Mouse (Mus musculus): ENCODE results near the gene Ang. TPM values are rescaled to one million over a fixed set of nuclear protein-coding genes. Genes with fewer than 3 reads are reported as not detected.
A peak's percentile ranks its signal among the peaks of the same experiment; 100 is the strongest.
"Not testable (repeated sequence)": the region's sequence is repeated elsewhere in the genome, so short reads cannot be mapped to it uniquely, and the experiment has no call there.

Gene Ang
- total RNA-seq, 2 experiments from 2014 or later, result 2.1 TPM

- intact Hi-C loops (cut with DNase I), result loop anchor here (2.0 to 5.0 kb wide), 2 partner anchors 24 to 286 kb away; no protein-coding TSS in a partner anchor
- DNase-seq, result peak; percentile 80
Observed at GRCm38 (mm10) chr14:51088166-51088969, 2.6 kb upstream of the Ang start.

- peak; percentile 95 for DNase-seq
- intact Hi-C loops (cut with DNase I), result loop anchor here (2.0 to 5.0 kb wide), 2 partner anchors 24 to 287 kb away; no protein-coding TSS in a partner anchor
Observed at GRCm38 (mm10) chr14:51088970-51089673, 1.8 kb upstream of the Ang start.

- no peak for DNase-seq
Observed at GRCm38 (mm10) chr14:51089674-51090076, 1.3 kb upstream of the Ang start.

DNA sequence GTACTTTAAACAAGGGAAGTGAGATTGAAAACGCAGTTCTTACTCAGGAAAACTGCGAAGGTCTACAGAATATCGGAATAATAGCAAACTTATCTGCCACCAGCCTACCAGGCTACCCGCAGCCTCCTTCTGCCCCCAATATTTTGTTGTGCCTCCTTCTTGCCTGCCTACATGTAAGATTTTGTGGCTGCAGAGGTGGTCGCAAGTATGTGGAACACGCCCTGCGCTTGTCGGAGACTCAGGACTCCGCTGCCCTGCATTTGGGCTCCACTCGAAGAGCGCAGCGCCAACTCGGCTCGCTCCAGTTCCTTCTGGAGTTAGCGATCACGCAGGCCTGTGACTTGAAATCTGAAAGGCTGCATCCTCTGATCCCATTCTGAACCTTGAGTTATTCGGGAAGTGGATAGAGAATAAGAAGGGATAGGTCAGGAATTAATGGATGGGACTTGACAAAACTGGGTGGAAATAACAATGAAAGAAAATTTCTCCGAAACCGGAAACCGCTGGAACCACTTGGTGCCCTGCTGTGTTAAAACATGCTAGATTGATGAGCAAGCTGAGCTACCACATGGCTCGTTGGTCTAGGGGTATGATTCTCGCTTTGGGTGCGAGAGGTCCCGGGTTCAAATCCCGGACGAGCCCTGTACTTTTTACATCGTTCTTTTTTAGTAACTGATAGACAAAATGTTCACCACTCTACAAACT is 721 bp upstream of the Ang start:
- intact Hi-C loops (cut with DNase I), result no loop called here
- peak; percentile 73 for DNase-seq

More at GRCm38 (mm10) chr14:51089674-51090076, 1.3 kb upstream of the Ang start:
- intact Hi-C loops (cut with DNase I), result loop anchor here (2.0 to 5.0 kb wide), 2 partner anchors 25 to 287 kb away; no protein-coding TSS in a partner anchor

DNA sequence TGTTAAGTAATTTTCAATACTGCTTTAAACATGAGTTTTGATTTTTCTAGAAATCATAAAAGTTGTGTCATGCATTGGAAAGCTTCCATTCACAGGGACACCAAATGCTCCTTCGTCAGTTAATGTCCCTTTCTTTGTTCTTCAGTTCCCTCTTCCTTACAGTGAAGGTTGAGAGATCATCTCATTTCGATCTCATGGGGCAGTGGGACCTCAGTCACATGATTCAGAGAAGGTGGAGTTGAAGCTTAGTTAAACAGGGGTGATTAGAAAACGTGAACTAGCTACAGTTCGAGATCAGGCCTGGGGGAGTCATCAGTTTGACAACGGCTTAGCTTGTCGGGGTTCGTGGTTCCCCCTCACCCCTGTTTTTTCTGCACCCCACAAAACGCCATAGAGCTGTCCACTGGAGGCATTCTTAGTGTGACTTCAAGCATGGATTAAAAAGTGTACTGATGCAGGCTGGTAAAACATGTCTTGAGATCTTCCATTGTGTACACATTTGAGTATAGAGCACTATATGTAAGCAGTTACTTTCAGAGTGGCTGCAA is 1.2 kb downstream of the Ang start:
- no peak for DNase-seq
- intact Hi-C loops (cut with DNase I), result no loop called here

- no peak for DNase-seq
- intact Hi-C loops (cut with DNase I), result no loop called here
Observed at GRCm38 (mm10) chr14:51093496-51093895, 2.5 kb downstream of the Ang start.

- DNase-seq, result no peak
- intact Hi-C loops (cut with DNase I), result no loop called here
Observed at GRCm38 (mm10) chr14:51094096-51094875, 3.3 kb downstream of the Ang start.

- intact Hi-C loops (cut with DNase I), result no loop called here
Observed at GRCm38 (mm10) chr14:51094921-51095320, 4.0 kb downstream of the Ang start.

GRCm38 (mm10) chr14:51095736-51096524 is 5.0 kb downstream of the Ang start:
- intact Hi-C loops (cut with DNase I), result no loop called here
- DNase-seq, result no peak

More at GRCm38 (mm10) chr14:51094921-51095320, 4.0 kb downstream of the Ang start:
- no peak for DNase-seq

- intact Hi-C loops (cut with DNase I), result not testable (repeated sequence)
- DNase-seq, result peak; percentile 61
Observed at GRCm38 (mm10) chr14:51098300-51098699, 7.3 kb downstream of the Ang start.

- intact Hi-C loops (cut with DNase I), result no loop called here
Observed at GRCm38 (mm10) chr14:51098921-51099320, 8.0 kb downstream of the Ang start.

GRCm38 (mm10) chr14:51101284-51101683 is 10.3 kb downstream of the Ang start:
- intact Hi-C loops (cut with DNase I), result loop anchor here (10.0 kb wide), 3 partner anchors 144 to 774 kb away; no protein-coding TSS in a partner anchor
- no peak for DNase-seq

More at GRCm38 (mm10) chr14:51098921-51099320, 8.0 kb downstream of the Ang start:
- no peak for DNase-seq

GRCm38 (mm10) chr14:51103217-51103616 is 12.3 kb downstream of the Ang start:
- DNase-seq, result peak; percentile 77
- intact Hi-C loops (cut with DNase I), result loop anchor here (10.0 kb wide), 3 partner anchors 142 to 772 kb away; no protein-coding TSS in a partner anchor

DNA sequence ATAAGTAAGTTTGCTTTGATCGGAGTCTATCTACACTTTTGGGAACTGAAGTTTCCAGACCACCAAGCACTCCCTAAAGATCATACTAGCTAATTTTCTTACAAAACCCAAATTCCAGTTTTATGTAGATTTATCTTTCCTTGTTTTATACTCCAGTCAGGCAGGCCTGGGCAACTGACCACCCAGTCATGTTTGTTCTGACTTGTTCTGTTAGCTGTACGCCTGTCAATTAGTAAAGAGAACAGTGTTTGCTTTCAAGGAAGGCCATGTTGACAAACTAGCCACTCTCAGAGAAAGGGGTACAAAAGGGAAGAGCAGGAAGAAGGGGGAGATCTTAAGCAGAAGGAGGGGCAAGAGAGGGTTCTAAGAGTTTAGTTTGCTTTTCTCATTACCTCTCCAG is 13.4 kb downstream of the Ang start:
- DNase-seq, result no peak
- intact Hi-C loops (cut with DNase I), result loop anchor here (10.0 kb wide), 3 partner anchors 140 to 770 kb away; no protein-coding TSS in a partner anchor

- DNase-seq, result no peak
- intact Hi-C loops (cut with DNase I), result loop anchor here (10.0 kb wide), 3 partner anchors 138 to 768 kb away; no protein-coding TSS in a partner anchor
Observed at GRCm38 (mm10) chr14:51106449-51106967, 15.6 kb downstream of the Ang start.

GRCm38 (mm10) chr14:51111966-51112365 is 21.0 kb downstream of the Ang start:
- intact Hi-C loops (cut with DNase I), result no loop called here
- DNase-seq, result no peak

- no peak for DNase-seq
- intact Hi-C loops (cut with DNase I), result no loop called here
Observed at GRCm38 (mm10) chr14:51113476-51113875, 22.5 kb downstream of the Ang start.

GRCm38 (mm10) chr14:51113916-51114560 is 23.1 kb downstream of the Ang start, which contains the start of gene Eddm3b:
TSS of gene Eddm3b (plus strand) at chr14:51114426.
- DNase-seq, result no peak
- intact Hi-C loops (cut with DNase I), result no loop called here
